Mouse (Mus musculus) bone marrow, adult 2 months (tissue): ENCODE measurements around the gene Ntmt1. TPM values are rescaled to one million over a fixed set of nuclear protein-coding genes. Genes with fewer than 3 reads are reported as not detected.
A peak's percentile ranks its signal among the peaks of the same experiment; 100 is the strongest.

Experiments
- H3K27ac ChIP-seq: fragments of 200-500 bp; 2 replicates; pipeline ENCODE4 v1.5.1; 2012; ENCODE audit warnings: low read depth, mild to moderate bottlenecking, control low read depth, inconsistent platforms, low read length; ENCODE audit not compliant: control insufficient read depth, poor library complexity, insufficient read depth
- H3K4me1 ChIP-seq: fragments of 200-500 bp; 2 replicates; pipeline ENCODE4 v1.6.1; 2011; ENCODE audit warnings: low read length; ENCODE audit not compliant: control insufficient read depth, insufficient read depth
- H3K4me3 ChIP-seq: fragments of 200-500 bp; replicated peaks from 2 replicates; pipeline ENCODE3; 2011; ENCODE audit warnings: mild to moderate bottlenecking, low read depth, low read length, control low read depth; ENCODE audit not compliant: control insufficient read depth
- CTCF ChIP-seq: fragments of 200-500 bp; IDR thresholded peaks from 2 replicates; pipeline ENCODE4 v1.5.1; 2011; ENCODE audit warnings: low read length, control low read depth; ENCODE audit not compliant: control insufficient read depth, insufficient read depth
- POLR2A ChIP-seq: fragments of 200-500 bp; IDR thresholded peaks from 2 replicates; pipeline ENCODE4 v1.6.1; 2011; ENCODE audit warnings: low read depth, mild to moderate bottlenecking, control low read depth, low read length, borderline replicate concordance; ENCODE audit not compliant: control insufficient read depth
- WGBS: fragments of 180-500 bp; shearing (Covaris S2); methylation state at CpG from one replicate; pipeline ENCODE4 v1.1.7; 2018; 5-methylcytosine and 5-hydroxymethylcytosine counted together
- polyA plus RNA-seq: library from polyadenylated mRNA; stranded (reverse); fragments of >200 nt; gene quantifications from 2 replicates; pipeline ENCODE4 v1.2.4, GENCODE M21; 2011; ENCODE audit warnings: low replicate concordance; ENCODE audit not compliant: missing spikeins, insufficient read depth, insufficient read length

Ntmt1 gene
- polyA plus RNA-seq, 1 experiment: 10.2 TPM

DNA sequence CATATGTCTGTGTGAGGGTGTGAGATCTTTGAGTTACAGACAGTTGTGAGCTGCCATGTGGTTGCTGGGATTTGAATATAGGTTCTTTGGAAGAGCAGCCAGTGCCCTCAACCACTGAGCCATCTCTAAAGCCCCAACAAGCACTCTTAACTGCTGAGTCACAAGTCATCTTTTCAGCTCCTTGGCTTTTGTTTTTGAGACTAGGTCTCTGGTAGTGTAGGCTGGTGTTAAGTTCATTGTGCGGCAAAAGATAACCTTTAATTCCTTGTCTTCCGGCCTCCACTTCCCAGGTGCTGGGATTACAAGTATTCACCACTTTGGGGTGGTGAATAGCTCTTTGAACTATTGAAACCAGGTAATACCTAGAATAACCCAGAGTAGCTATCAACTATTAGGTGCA is 1.6 kb upstream of the Ntmt1 start:
- WGBS: 90% methylated on average over 2 of the region's 2 CpGs
- no peak overlapping the region for H3K4me3 ChIP-seq
- TF ChIP-seq POLR2A (no peak), CTCF (no peak)
- H3K27ac ChIP-seq: no peak overlapping the region
- peaks cover 4% of the 10 kb centered on the region for H3K4me1 ChIP-seq

DNA sequence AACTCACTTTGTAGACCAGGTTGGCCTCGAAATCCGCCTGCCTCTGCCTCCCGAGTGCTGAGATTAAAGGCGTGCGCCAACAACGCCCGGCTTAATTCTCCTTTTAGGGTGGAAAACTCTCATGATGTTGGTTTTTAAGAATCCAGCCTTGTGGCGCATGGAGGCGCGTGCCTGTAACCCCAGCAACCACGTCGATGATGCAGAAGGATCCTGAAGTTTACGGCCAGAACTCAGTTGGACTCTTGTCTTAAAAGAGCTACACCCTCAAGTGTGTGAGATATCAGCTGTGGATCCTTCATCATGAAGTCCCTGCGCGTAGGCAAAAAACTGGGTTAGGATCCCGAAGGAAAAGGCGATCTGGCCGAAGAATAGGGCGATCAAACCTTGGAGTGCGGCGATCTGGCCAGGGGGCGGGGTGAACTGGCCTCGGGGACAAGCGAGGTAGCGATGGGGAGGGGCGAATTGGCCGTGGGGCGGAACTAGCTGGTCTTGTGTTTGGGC is 429 bp upstream of the Ntmt1 start:
- 7% methylated on average over 28 of the region's 28 CpGs for WGBS
- TF ChIP-seq CTCF (no peak), POLR2A (no peak)
- peak overlapping the region; percentile 80 for H3K4me3 ChIP-seq
- 0 out of 2 replicates have a peak overlapping the region, but pooled peaks have one; percentile 3 for H3K27ac ChIP-seq
- H3K4me1 ChIP-seq: peaks cover 4% of the 10 kb centered on the region

DNA sequence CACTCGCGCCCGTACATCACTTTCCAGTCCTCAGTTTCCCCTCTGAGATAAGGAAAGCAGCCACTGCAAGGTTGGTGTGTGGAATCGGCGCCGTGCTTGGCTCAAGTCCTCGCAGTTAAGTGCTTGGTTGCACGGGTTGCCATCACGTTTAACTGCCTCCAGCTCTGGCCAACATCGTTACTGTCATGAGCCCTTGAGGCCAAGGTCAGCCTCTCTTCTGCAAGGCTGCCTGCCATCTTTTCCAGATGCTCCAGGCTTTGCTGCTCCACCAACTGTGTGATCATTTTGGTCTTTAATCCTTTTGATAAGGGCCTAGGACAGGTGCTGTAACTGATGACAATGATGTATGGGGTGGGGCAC is 650 bp downstream of the Ntmt1 start:
- no peak for TF ChIP-seq CTCF
- TF ChIP-seq POLR2A: no peak
- Histone ChIP-seq H3K27ac (no peak overlapping the region), H3K4me1 (peaks cover 4% of the 10 kb centered on the region), H3K4me3 (peak overlapping the region; percentile 80)
- 3% methylated on average over 10 of the region's 10 CpGs for WGBS

DNA sequence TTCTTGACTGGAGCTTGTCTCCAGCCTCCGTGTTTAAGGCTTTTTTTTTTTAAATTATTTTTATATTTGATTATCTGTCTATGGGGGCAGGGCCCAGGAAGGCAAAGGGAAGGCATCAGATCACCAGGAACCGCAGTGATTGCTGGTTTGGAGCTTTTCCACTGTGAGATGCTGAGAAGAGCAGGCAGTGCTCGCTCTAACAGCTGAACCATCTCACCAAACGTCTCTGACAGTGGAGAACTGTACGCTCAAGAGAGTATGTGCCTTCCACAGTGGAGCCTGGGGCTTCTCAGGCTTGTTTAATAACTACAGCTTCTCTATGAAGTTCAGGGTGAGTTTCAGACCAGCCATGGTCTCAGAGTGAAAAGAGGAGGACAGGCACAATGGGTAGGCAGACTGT is 1.9 kb downstream of the Ntmt1 start:
- Histone ChIP-seq H3K27ac (no peak overlapping the region), H3K4me3 (no peak overlapping the region), H3K4me1 (peaks cover 4% of the 10 kb centered on the region)
- no peak for TF ChIP-seq CTCF
- no peak for TF ChIP-seq POLR2A
- 83% methylated on average over 5 of the region's 5 CpGs for WGBS

GRCm38 (mm10) chr2:30810573-30810972 is 2.9 kb downstream of the Ntmt1 start:
- WGBS: 85% methylated on average over 7 of the region's 7 CpGs
- peaks cover 4% of the 10 kb centered on the region for H3K4me1 ChIP-seq
- TF ChIP-seq POLR2A: no peak
- no peak for TF ChIP-seq CTCF
- no peak overlapping the region for H3K27ac ChIP-seq
- H3K4me3 ChIP-seq: no peak overlapping the region

GRCm38 (mm10) chr2:30816383-30816782 is 8.8 kb downstream of the Ntmt1 start:
- no peaks in the 10 kb centered on the region for H3K4me1 ChIP-seq
- 84% methylated on average over 1 of the region's 1 CpGs for WGBS
- TF ChIP-seq CTCF (no peak), POLR2A (no peak)
- no peak overlapping the region for H3K4me3 ChIP-seq
- no peak overlapping the region for H3K27ac ChIP-seq

- Histone ChIP-seq H3K4me1 (no peaks in the 10 kb centered on the region), H3K4me3 (no peak overlapping the region), H3K27ac (no peak overlapping the region)
- no peak for TF ChIP-seq POLR2A
- no peak for TF ChIP-seq CTCF
- WGBS: 90% methylated on average over 5 of the region's 5 CpGs
Measured at GRCm38 (mm10) chr2:30819873-30820272, 12.2 kb downstream of the Ntmt1 start.

DNA sequence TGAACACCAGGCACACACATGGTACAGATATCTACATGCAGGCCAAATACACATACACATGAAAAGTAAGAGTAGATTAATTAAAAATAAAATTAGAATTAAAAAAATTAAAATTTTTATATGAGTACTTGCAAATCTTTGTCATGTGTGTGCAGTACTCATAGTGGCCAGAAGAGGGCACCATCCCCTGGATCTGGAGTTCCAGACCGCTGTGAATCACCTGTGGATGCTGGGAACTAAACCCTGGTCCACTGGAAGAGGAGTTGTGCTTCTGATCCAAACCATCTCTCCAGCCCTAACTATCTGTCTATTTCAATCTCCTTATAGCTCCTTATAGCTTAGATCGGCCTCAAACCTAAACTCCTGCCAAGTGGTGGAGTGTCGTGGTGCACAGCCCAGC is 13.4 kb downstream of the Ntmt1 start:
- TF ChIP-seq CTCF (peak; percentile 46; the same call in 1 of the 2 replicates), POLR2A (no peak)
- no peaks in the 10 kb centered on the region for H3K4me1 ChIP-seq
- WGBS: 96% methylated on average over 3 of the region's 3 CpGs

GRCm38 (mm10) chr2:30822460-30822859 is 14.8 kb downstream of the Ntmt1 start:
- peaks cover 5% of the 10 kb centered on the region for H3K4me1 ChIP-seq
- TF ChIP-seq CTCF: no peak
- 0 out of 2 replicates have a peak, but pooled peaks have one; percentile 17 for TF ChIP-seq POLR2A
- no peak overlapping the region for H3K4me3 ChIP-seq
- H3K27ac ChIP-seq: no peak overlapping the region
- 91% methylated on average over 8 of the region's 8 CpGs for WGBS

More for the DNA sequence above, 13.4 kb downstream of the Ntmt1 start:
- Histone ChIP-seq H3K27ac (no peak overlapping the region), H3K4me3 (no peak overlapping the region)
